Mouse (Mus musculus) thymus, adult 2 months (tissue): ENCODE results near the gene Runx2.

ENCODE experiments used
- CTCF ChIP-seq: fragments of 200-500 bp; IDR thresholded peaks from 2 replicates; pipeline ENCODE4 v1.5.1; 2012; ENCODE audit warnings: mild to moderate bottlenecking, control low read depth, low read length, moderate library complexity, borderline replicate concordance; ENCODE audit not compliant: control insufficient read depth, poor library complexity, insufficient read depth; ENCODE audit errors: extremely low read depth
- POLR2A ChIP-seq: fragments of 200-500 bp; IDR thresholded peaks from 2 replicates; pipeline ENCODE4 v1.6.1; 2012; ENCODE audit warnings: mild to moderate bottlenecking, low read length, control low read depth, moderate library complexity; ENCODE audit not compliant: control insufficient read depth, poor library complexity, insufficient read depth; ENCODE audit errors: extremely low read depth

GRCm38 (mm10) chr17:44634486-44634885, 180.1 kb downstream of the Runx2 start:
- TF ChIP-seq POLR2A (no peak), CTCF (no peak)
